In genomic region chr7:18963294-18963843, GRCm38 (mm10) we compare ENCODE assay signal across 12 mouse cellular contexts. TPM values are rescaled to one million over a fixed set of nuclear protein-coding genes. Genes with fewer than 3 reads are reported as not detected.
DNase-seq lines count a peak whose midpoint lies in the region; ATAC-seq lines count a peak whose summit lies in the region.
"Had no signal": no experiment of that assay in that cellular context is flagged by ENCODE, and none has a peak within 500 bp of the region (broad histone marks: within the 10 kb centered on the region; RNA-seq: fewer than 3 reads in every experiment).

No protein-coding gene starts in this region.

- H3K27ac ChIP-seq in kidney, embryonic 15.5 days: no peak overlapping the region
- no peak overlapping the region for H3K27ac ChIP-seq in embryonic facial prominence, embryonic 12.5 days
- H3K27ac ChIP-seq in hindbrain, embryonic 11.5 days (ENCODE audit: low read depth, low read length): no peak overlapping the region
- H3K27ac ChIP-seq in midbrain, embryonic 15.5 days: no peak overlapping the region
- H3K27ac ChIP-seq: heart, embryonic 15.5 days had no signal

- H3K36me3 ChIP-seq in kidney, embryonic 15.5 days: no peaks in the 10 kb centered on the region
- no peaks in the 10 kb centered on the region for H3K36me3 ChIP-seq in embryonic facial prominence, embryonic 12.5 days
- H3K36me3 ChIP-seq in hindbrain, embryonic 11.5 days (ENCODE audit: control insufficient read depth, insufficient read depth, low read length): no peaks in the 10 kb centered on the region
- H3K36me3 ChIP-seq in midbrain, embryonic 15.5 days (replicated peaks): no peaks in the 10 kb centered on the region
- H3K36me3 ChIP-seq: heart, embryonic 15.5 days had no signal

- no peak for ATAC-seq in kidney, embryonic 15.5 days (replicated peaks; ENCODE audit: low FRiP score)
- no peak for ATAC-seq in embryonic facial prominence, embryonic 12.5 days (ENCODE audit: insufficient number of reproducible peaks, insufficient read depth, low FRiP score, low TSS enrichment)
- ATAC-seq in hindbrain, embryonic 11.5 days (ENCODE audit: low FRiP score): no peak
- ATAC-seq in midbrain, embryonic 15.5 days (replicated peaks): no peak

- H3K27me3 ChIP-seq in kidney, embryonic 15.5 days: peaks cover 90% of the 10 kb centered on the region
- H3K27me3 ChIP-seq in embryonic facial prominence, embryonic 12.5 days: peaks cover 82% of the 10 kb centered on the region
- H3K27me3 ChIP-seq in hindbrain, embryonic 11.5 days (ENCODE audit: control insufficient read depth, insufficient read depth, low read length): peaks cover 5% of the 10 kb centered on the region
- H3K27me3 ChIP-seq in midbrain, embryonic 15.5 days (replicated peaks): no peaks in the 10 kb centered on the region

- H3K4me2 ChIP-seq in kidney, embryonic 15.5 days: peak overlapping the region; percentile 55
- peak overlapping the region; percentile 32 for H3K4me2 ChIP-seq in embryonic facial prominence, embryonic 12.5 days (replicated peaks)
- no peak overlapping the region; the same call in 1 of the 2 replicates for H3K4me2 ChIP-seq in hindbrain, embryonic 11.5 days (replicated peaks; ENCODE audit: low read depth, low read length)
- peak overlapping the region; percentile 46 for H3K4me2 ChIP-seq in midbrain, embryonic 15.5 days

- WGBS in kidney, embryonic 15.5 days: 3% methylated on average over 19 of the region's 19 CpGs
- WGBS in embryonic facial prominence, embryonic 12.5 days: 2% methylated on average over 18 of the region's 19 CpGs
- WGBS in hindbrain, embryonic 11.5 days: 2% methylated on average over 19 of the region's 19 CpGs
- whole genome bisulfite sequencing in midbrain, embryonic 15.5 days: 4% methylated on average over 19 of the region's 19 CpGs

- no peaks in the 10 kb centered on the region for H3K9me3 ChIP-seq in kidney, embryonic 15.5 days (replicated peaks)
- no peaks in the 10 kb centered on the region for H3K9me3 ChIP-seq in embryonic facial prominence, embryonic 12.5 days
- no peaks in the 10 kb centered on the region for H3K9me3 ChIP-seq in hindbrain, embryonic 11.5 days (ENCODE audit: control insufficient read depth, low read length)
- no peaks in the 10 kb centered on the region for H3K9me3 ChIP-seq in midbrain, embryonic 15.5 days
- H3K9me3 ChIP-seq: heart, embryonic 15.5 days had no signal

- H3K4me3 ChIP-seq in kidney, embryonic 15.5 days (replicated peaks): no peak overlapping the region; the same call in 1 of the 2 replicates
- H3K4me3 ChIP-seq in embryonic facial prominence, embryonic 12.5 days: no peak overlapping the region
- no peak overlapping the region for H3K4me3 ChIP-seq in hindbrain, embryonic 11.5 days (ENCODE audit: low read depth, low read length)
- H3K4me3 ChIP-seq in midbrain, embryonic 15.5 days: no peak overlapping the region

- no peak for DNase-seq in kidney, postnatal 14 days
- DNase-seq in hindbrain, embryonic 11.5 days (ENCODE audit: low spot score): no peak
- DNase-seq in thymus, postnatal 25 days: no peak
- no peak for DNase-seq in layer of hippocampus, postnatal 36 days
- DNase-seq: right cerebral cortex, adult 18-20 months had no signal

- H3K9ac ChIP-seq in kidney, embryonic 15.5 days: no peak overlapping the region
- H3K9ac ChIP-seq in embryonic facial prominence, embryonic 12.5 days: no peak overlapping the region
- H3K9ac ChIP-seq in hindbrain, embryonic 11.5 days (ENCODE audit: low read depth, low read length): 0 out of 2 replicates have a peak overlapping the region, but pooled peaks have one; percentile 15
- no peak overlapping the region for H3K9ac ChIP-seq in midbrain, embryonic 15.5 days
- H3K9ac ChIP-seq: heart, embryonic 15.5 days had no signal

- peaks cover 29% of the 10 kb centered on the region for H3K4me1 ChIP-seq in kidney, embryonic 15.5 days
- peaks cover 6% of the 10 kb centered on the region; the same call in 1 of the 2 replicates for H3K4me1 ChIP-seq in embryonic facial prominence, embryonic 12.5 days
- H3K4me1 ChIP-seq in hindbrain, embryonic 11.5 days (replicated peaks; ENCODE audit: control insufficient read depth, insufficient read depth, low read length): peaks cover 19% of the 10 kb centered on the region
- H3K4me1 ChIP-seq in midbrain, embryonic 15.5 days: peaks cover 41% of the 10 kb centered on the region

RNA-seq across cellular contexts. Expression of gene Nanos2, which starts 23.8 kb away (rescaled TPM):
- not detected in 2 replicates for polyA plus RNA-seq in kidney, embryonic 15.5 days (2015; fragmentation: Nextera tagmentation; extraction: Ambion mirVana)
- polyA plus RNA-seq in embryonic facial prominence, embryonic 12.5 days (2016; fragmentation: Nextera tagmentation; extraction: Ambion mirVana): not detected in 2 replicates
- polyA plus RNA-seq in hindbrain, embryonic 11.5 days (2014; fragmentation: Nextera tagmentation; extraction: Ambion mirVana): 0.46 TPM in 1 of 2 replicates, not detected in the other
- polyA plus RNA-seq in midbrain, embryonic 15.5 days (2015; fragmentation: Nextera tagmentation; extraction: Ambion mirVana): 0.80 and 1.0 TPM in 2 replicates
- under 1 TPM; 0.33 to 0.87 TPM for total RNA-seq in layer of hippocampus, postnatal 36 days (2021)
- total RNA-seq: common myeloid progenitor, adult 5-6 weeks; monocyte, adult 5-6 weeks had no signal
- polyA plus RNA-seq: heart, embryonic 15.5 days; liver, embryonic 16.5 days had no signal

RNA-seq across cellular contexts. Expression of gene Mypop, which starts 27.7 kb away (rescaled TPM):
- 3.5 and 3.9 TPM in 2 replicates for polyA plus RNA-seq in kidney, embryonic 15.5 days (2015; fragmentation: Nextera tagmentation; extraction: Ambion mirVana)
- 7.7 and 9.8 TPM in 2 replicates for polyA plus RNA-seq in embryonic facial prominence, embryonic 12.5 days (2016; fragmentation: Nextera tagmentation; extraction: Ambion mirVana)
- polyA plus RNA-seq in hindbrain, embryonic 11.5 days (2014; fragmentation: Nextera tagmentation; extraction: Ambion mirVana): 4.6 TPM in 2 replicates
- 5.8 and 6.2 TPM in 2 replicates for polyA plus RNA-seq in midbrain, embryonic 15.5 days (2015; fragmentation: Nextera tagmentation; extraction: Ambion mirVana)
- total RNA-seq in layer of hippocampus, postnatal 36 days (2021): 10 to 100 TPM; 45.0 to 45.9 TPM
- total RNA-seq: monocyte, adult 5-6 weeks had no signal

RNA-seq across cellular contexts. Expression of gene Nova2, which starts 37.7 kb away (rescaled TPM):
- 0.67 and 0.93 TPM in 2 replicates for polyA plus RNA-seq in kidney, embryonic 15.5 days (2015; fragmentation: Nextera tagmentation; extraction: Ambion mirVana)
- polyA plus RNA-seq in embryonic facial prominence, embryonic 12.5 days (2016; fragmentation: Nextera tagmentation; extraction: Ambion mirVana): 1.1 TPM in 2 replicates
- polyA plus RNA-seq in hindbrain, embryonic 11.5 days (2014; fragmentation: Nextera tagmentation; extraction: Ambion mirVana): 12.7 and 18.0 TPM in 2 replicates
- 15.2 and 15.9 TPM in 2 replicates for polyA plus RNA-seq in midbrain, embryonic 15.5 days (2015; fragmentation: Nextera tagmentation; extraction: Ambion mirVana)
- total RNA-seq in layer of hippocampus, postnatal 36 days (2021): 10 to 100 TPM; 82.2 to 84.5 TPM
- total RNA-seq: monocyte, adult 5-6 weeks had no signal

RNA-seq across cellular contexts. Expression of gene Irf2bp1, which starts 40.5 kb away (rescaled TPM):
- 21.4 and 24.1 TPM in 2 replicates for polyA plus RNA-seq in kidney, embryonic 15.5 days (2015; fragmentation: Nextera tagmentation; extraction: Ambion mirVana)
- 47.1 and 48.6 TPM in 2 replicates for polyA plus RNA-seq in embryonic facial prominence, embryonic 12.5 days (2016; fragmentation: Nextera tagmentation; extraction: Ambion mirVana)
- 25.2 and 26.0 TPM in 2 replicates for polyA plus RNA-seq in hindbrain, embryonic 11.5 days (2014; fragmentation: Nextera tagmentation; extraction: Ambion mirVana)
- polyA plus RNA-seq in midbrain, embryonic 15.5 days (2015; fragmentation: Nextera tagmentation; extraction: Ambion mirVana): 33.4 and 40.2 TPM in 2 replicates
- 10 to 100 TPM; 52.1 to 53.0 TPM for total RNA-seq in layer of hippocampus, postnatal 36 days (2021)

RNA-seq across cellular contexts. Expression of gene Ccdc61, which starts 53.2 kb away (rescaled TPM):
- 27.7 and 28.9 TPM in 2 replicates for polyA plus RNA-seq in kidney, embryonic 15.5 days (2015; fragmentation: Nextera tagmentation; extraction: Ambion mirVana)
- polyA plus RNA-seq in embryonic facial prominence, embryonic 12.5 days (2016; fragmentation: Nextera tagmentation; extraction: Ambion mirVana): 39.7 and 41.0 TPM in 2 replicates
- polyA plus RNA-seq in hindbrain, embryonic 11.5 days (2014; fragmentation: Nextera tagmentation; extraction: Ambion mirVana): 22.9 and 27.3 TPM in 2 replicates
- 24.6 and 25.8 TPM in 2 replicates for polyA plus RNA-seq in midbrain, embryonic 15.5 days (2015; fragmentation: Nextera tagmentation; extraction: Ambion mirVana)
- 10 to 100 TPM; 11.3 to 12.5 TPM for total RNA-seq in layer of hippocampus, postnatal 36 days (2021)
